Mouse (Mus musculus) urinary bladder, postnatal 10 days (tissue): Measurements from ENCODE around the gene Gys1.
"Not testable (repeated sequence)": the region's sequence is repeated elsewhere in the genome, so short reads cannot be mapped to it uniquely, and the experiment has no call there.

Experiments used
- DNase-seq: peaks from one replicate; pipeline ENCODE4 v3.0.0; 2022; ENCODE audit warnings: low spot score

Gene Gys1

GRCm38 (mm10) chr7:45434203-45435015 lies at the start of gene Gys1:
Gene Gys1 (plus strand): TSS chr7:45434844.
- DNase-seq, result peak; percentile 99

- no peak for DNase-seq
These were observed 48.6 kb upstream of the Gys1 start for GRCm38 (mm10) chr7:45386077-45386476.

- DNase-seq, result no peak
These were observed 39.5 kb upstream of the Gys1 start for GRCm38 (mm10) chr7:45395129-45395541.

- DNase-seq, result peak; percentile 100
These were observed 38.9 kb upstream of the Gys1 start, which contains the start of gene Snrnp70 for GRCm38 (mm10) chr7:45395578-45396336. Gene Snrnp70 (minus strand): TSS chr7:45395742.

- not testable (repeated sequence) for DNase-seq
These were observed 38.3 kb upstream of the Gys1 start for GRCm38 (mm10) chr7:45396337-45396775.

- no peak for DNase-seq
These were observed 37.9 kb upstream of the Gys1 start for GRCm38 (mm10) chr7:45396787-45397186.

- no peak for DNase-seq
These were observed 33.0 kb upstream of the Gys1 start for GRCm38 (mm10) chr7:45401521-45402085.

- DNase-seq, result no peak
These were observed 30.9 kb upstream of the Gys1 start for GRCm38 (mm10) chr7:45403532-45404261.

GRCm38 (mm10) chr7:45405091-45406075 lies 29.3 kb upstream of the Gys1 start, which contains the start of gene Kcna7:
Gene Kcna7 (plus strand): TSS chr7:45405653.
- no peak for DNase-seq

- no peak for DNase-seq
These were observed 28.2 kb upstream of the Gys1 start for GRCm38 (mm10) chr7:45406157-45407156.

- no peak for DNase-seq
These were observed 26.8 kb upstream of the Gys1 start for GRCm38 (mm10) chr7:45407836-45408235.

GRCm38 (mm10) chr7:45408351-45408750 lies 26.3 kb upstream of the Gys1 start:
- DNase-seq, result no peak

GRCm38 (mm10) chr7:45408949-45409348 lies 25.7 kb upstream of the Gys1 start:
- DNase-seq, result no peak

- no peak for DNase-seq
These were observed 25.0 kb upstream of the Gys1 start for GRCm38 (mm10) chr7:45409497-45410163.

GRCm38 (mm10) chr7:45412421-45412820 lies 22.2 kb upstream of the Gys1 start:
- no peak for DNase-seq

GRCm38 (mm10) chr7:45413113-45413863 lies 21.4 kb upstream of the Gys1 start, which contains the start of gene Ntf5:
Gene Ntf5 (plus strand): TSS chr7:45413695.
- DNase-seq, result no peak

GRCm38 (mm10) chr7:45413864-45414739 lies 20.5 kb upstream of the Gys1 start:
- no peak for DNase-seq
